Mouse (Mus musculus): ENCODE results near the gene Clec4g.

Gene Clec4g

DNA sequence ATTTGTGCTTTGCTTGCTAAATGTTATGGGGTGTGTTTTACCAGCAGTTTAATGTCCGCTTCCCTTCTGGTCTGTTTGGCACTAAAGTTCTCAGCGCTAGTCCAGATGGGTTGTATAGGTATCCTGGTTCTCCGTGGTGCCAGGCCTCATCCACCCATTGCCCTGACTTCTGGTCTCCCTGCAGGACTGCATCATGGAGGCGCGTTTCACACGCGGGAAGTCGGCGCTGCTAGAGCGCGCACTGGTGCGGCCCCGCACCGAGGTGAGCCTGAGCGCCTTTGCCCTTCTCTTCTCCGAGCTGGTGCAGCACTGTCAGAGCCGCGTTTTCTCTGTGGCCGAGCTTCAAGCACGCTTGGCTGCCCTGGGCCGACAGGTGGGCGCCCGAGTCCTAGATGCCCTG lies 41.6 kb downstream of the Clec4g start:
- no peak for DNase-seq

DNA sequence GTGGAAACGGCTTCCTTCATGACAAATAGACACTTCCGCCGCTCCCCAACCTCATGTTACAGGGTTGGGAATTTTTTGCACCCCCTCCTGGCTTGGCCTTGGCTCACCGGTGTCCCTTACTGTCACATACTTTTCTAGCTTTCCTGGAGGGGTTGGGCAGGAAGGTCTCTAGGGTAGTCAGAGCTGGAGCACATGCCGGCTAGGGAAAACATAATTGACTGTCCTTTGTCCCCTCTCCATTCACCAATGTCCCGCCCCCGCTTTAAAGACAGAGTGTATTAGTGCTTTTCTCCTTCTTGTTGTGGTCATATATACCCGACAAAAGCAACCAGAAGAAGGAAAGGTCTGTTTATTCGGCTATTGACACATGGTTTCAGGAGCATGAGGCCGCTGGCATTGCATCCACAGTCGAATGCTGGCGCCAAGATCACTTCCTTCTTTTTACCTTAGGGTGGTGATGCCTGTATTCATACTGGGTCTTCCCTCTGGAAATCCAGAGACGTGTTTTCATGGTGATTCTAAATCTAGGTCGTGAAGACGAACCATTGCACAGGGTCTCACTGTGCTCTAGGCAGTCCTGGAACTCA lies 43.4 kb downstream of the Clec4g start:
- DNase-seq, result no peak

DNA sequence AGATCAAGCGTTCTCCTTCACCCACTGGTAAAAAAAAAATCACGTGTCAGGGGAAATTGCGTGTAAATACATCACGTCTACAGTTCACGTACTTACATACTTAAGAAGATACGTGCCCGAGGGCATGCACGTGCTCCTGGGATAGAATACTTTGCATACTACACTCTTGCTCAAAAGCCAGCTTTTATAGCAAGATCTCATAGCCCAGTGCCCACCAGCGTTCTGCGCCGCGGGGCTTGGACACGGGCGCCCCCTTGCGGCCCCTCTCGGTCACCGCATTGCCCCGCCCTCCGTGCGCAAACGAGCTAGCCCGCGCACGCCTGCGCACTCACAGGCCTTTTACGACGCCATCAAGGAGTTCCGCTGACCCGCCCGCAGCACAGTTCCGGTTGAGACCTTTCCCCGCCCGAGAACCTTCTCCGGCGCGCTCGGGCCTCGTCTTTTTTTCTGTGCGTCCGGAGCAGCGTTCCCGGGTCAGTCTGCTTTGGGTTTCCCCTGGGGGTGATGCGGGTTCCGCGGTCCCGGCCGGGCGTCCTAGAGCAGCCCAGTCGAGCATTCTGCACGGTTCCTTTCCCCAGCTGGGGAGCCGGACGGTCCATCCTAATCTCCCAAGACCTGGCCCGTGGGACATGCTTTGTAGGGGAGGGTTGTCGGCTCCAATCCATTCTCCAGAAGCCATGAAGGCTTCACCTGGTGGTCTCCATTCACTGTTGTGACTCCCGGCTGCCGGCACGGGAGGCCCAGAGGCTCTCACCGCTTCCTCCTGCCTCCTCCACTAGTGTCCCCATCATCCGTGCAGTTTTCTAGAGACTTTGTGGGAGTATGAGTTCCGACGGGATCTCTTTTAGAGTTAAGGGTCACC lies 44.1 kb downstream of the Clec4g start, which contains the start of gene Trappc5:
Trappc5 (plus strand) TSS at position 169 of the 862 bp plus-strand sequence.
- DNase-seq, result peak; percentile 96

DNA sequence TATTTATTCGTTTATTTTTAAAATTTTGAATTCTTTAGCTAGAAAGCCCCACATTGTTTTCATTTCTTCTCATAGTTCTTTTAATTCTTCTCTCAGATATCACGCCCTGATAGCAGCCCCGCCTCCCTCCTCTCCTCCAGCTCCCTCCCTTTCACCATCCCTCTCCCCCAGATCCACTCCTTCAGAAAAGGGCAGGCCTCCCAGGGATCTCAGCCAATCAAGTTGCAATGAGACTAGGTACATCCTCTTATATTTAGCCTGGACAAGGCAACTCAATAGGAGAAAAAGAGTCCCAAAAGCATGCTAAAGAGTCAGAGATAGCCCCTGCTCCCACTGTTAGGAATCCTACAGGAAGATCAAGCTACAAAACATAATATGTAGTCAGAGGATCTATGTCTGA lies 45.8 kb downstream of the Clec4g start:
- no peak for DNase-seq

DNA sequence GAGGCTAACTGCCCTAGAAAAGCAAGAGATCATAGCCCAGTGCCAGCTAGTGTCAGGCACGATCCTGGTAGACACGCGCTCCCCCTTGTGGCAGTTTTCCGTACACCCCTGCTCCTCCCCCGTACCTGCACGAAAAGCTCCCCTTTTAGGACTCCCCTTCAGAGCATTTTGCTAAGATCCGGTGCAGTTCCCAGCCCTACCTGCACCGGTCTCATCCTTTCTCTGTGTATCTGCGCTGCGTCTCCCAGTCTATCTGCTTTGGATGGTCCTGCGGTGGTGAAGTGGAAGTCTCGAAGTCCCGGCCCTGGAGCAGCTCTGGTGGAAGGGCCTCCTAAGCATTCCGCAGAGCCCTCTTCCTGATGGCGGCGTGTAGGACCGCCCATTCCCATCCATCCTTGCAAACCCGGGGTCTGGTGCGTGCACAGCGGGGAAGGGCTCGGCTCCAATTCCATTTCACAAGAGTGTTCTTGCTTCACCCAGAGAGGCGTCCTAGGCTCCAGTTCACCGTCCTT lies 48.4 kb downstream of the Clec4g start, which contains the start of gene Fcor:
Fcor (minus strand) TSS at position 383 of the 512 bp plus-strand sequence.
- DNase-seq, result peak; percentile 91

DNA sequence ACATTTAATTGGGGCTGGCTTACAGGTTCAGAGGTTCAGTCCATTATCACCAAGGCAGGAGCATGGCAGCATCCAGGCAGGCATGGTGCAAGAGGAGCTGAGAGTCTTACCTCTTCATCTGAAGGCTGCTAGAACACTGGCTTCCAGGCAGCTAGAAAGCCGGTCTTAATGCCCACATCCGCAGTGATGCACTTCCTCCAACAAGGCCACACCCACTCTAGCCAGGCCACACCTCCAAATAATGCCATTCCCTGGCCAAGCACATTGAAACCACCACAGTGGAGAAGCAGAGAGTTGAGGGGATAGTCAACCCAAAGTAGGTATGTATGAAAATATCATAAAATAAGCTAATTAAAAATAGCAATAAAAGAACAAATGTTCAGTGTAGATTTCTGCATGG lies 50.1 kb downstream of the Clec4g start:
- DNase-seq, result no peak

DNA sequence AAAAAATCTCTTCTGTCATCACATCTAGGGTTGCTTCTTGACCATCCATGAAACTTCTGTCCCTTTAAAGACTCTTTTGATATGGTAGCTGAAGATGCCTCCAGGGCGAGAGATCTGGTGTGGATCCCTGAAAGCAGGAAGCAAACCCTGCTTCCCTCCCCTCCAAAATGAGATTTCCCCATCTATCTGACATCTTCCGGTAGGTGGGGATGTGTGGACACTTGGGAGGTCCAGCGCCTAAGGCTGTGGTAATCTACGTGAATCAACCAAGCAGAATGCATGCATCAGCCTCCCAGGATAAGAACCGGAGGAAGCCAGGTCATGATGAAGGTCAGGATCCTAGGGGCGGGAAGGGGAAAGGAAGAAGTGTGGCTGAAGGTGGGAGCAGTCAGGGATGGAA lies 54.9 kb downstream of the Clec4g start, which contains the start of gene Mcemp1:
Mcemp1 (plus strand) TSS at position 248 of the 400 bp plus-strand sequence.
- no peak for DNase-seq

DNA sequence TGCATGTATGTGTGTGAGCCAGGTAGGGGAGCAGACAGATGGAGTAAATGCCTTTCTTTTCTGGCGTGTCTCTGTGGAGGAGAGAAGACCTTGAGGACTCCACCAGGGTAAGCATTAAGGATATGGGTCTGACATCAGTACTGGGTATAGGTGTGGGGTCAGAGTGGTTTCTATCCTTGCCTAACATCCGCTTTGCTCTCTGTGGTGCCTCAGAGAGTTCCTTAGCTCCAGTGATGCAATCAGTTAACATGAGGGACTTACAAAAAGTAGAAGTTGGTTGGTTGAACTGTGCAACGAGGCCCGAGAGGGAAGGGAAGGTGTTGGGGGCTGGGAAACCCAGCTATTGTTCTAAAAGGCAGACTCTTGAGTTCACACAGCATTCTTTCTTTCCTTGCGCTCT lies 56.0 kb downstream of the Clec4g start:
- no peak for DNase-seq

DNA sequence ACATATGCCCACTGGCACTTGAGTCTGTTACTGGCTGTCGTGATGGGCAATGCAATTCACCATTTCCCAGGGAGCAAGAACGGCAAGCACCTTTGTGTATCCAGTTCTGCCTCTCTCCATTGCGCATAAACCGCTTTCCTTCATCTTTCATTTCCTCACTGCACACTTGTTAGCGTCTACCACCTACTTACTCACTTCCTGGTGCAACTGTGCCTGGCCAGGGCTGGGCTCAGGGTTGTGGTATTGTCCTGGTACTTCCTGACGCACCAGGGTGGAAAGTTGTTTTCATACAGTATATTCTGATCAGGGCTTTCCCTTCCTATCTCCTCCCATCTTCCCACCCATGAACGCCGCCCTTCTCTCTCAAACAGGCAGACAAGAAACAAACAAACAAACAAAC lies 59.6 kb downstream of the Clec4g start:
- no peak for DNase-seq

Data from cerebellum, adult 11 months (tissue).